Mouse (Mus musculus): Measurements from ENCODE around the gene Synpo2l.

GRCm38 (mm10) chr14:20686576-20686975 is 18.4 kb upstream of the Synpo2l start:
- TF ChIP-seq CTCF (IDR thresholded peaks at IDR 0.05; ENCODE audit: borderline replicate concordance, insufficient read depth, low read depth, low read length) (no peak), POLR2A (IDR thresholded peaks at IDR 0.05; ENCODE audit: borderline replicate concordance, insufficient read depth, low read length) (no peak)
